Mouse (Mus musculus) limb, embryonic 13.5 days (tissue): ENCODE results near the gene Lpin1. TPM values are rescaled to one million over a fixed set of nuclear protein-coding genes. Genes with fewer than 3 reads are reported as not detected.

Source experiments
- ATAC-seq: fragments of 200-750 bp; cut with Nextera tagmentation; 2 replicates; pipeline ENCODE4 v1.8.0; 2017; ENCODE audit warnings: low read depth, moderate number of reproducible peaks, moderate TSS enrichment; ENCODE audit not compliant: low FRiP score
- H3K27ac ChIP-seq: fragments of 300-500 bp; sonication (generic); 2 replicates; pipeline ENCODE4 v1.5.1; 2015; ENCODE audit warnings: inconsistent platforms, mild to moderate bottlenecking, moderate library complexity
- H3K27me3 ChIP-seq: fragments of 300-500 bp; sonication (generic); 2 replicates; pipeline ENCODE4 v1.6.1; 2015; ENCODE audit warnings: mild to moderate bottlenecking, inconsistent platforms
- H3K36me3 ChIP-seq: fragments of 300-500 bp; sonication (generic); 2 replicates; pipeline ENCODE4 v1.6.1; 2015; ENCODE audit warnings: inconsistent platforms, mild to moderate bottlenecking, moderate library complexity
- H3K4me1 ChIP-seq: fragments of 300-500 bp; sonication (generic); 2 replicates; pipeline ENCODE4 v1.6.1; 2015; ENCODE audit warnings: inconsistent platforms
- H3K4me2 ChIP-seq: fragments of 300-500 bp; sonication (generic); replicated peaks from 2 replicates; pipeline ENCODE4 v1.6.1; 2015; ENCODE audit warnings: inconsistent platforms, mild to moderate bottlenecking, moderate library complexity
- H3K4me3 ChIP-seq: fragments of 300-500 bp; sonication (generic); 2 replicates; pipeline ENCODE4 v1.5.1; 2015; ENCODE audit warnings: moderate library complexity, mild to moderate bottlenecking, inconsistent platforms
- H3K9ac ChIP-seq: fragments of 300-500 bp; sonication (generic); 2 replicates; pipeline ENCODE4 v1.6.1; 2015; ENCODE audit warnings: mild to moderate bottlenecking, inconsistent platforms
- H3K9me3 ChIP-seq: fragments of 300-500 bp; sonication (generic); 2 replicates; pipeline ENCODE4 v1.6.1; 2016; ENCODE audit warnings: inconsistent platforms
- WGBS: fragments of 180-500 bp; shearing (Covaris S2); methylation state at CpG from one replicate; pipeline ENCODE4 v1.1.7; 2015; 5-methylcytosine and 5-hydroxymethylcytosine counted together
- polyA plus RNA-seq: library from polyadenylated mRNA; unstranded; fragments of >200 nt; fragmentation: Nextera tagmentation; extraction: Ambion mirVana; gene quantifications from 2 replicates; pipeline ENCODE4 v1.2.1, GENCODE M21; 2015

Lpin1 gene
- polyA plus RNA-seq, 1 experiment from 2014 or later, result 6.4 TPM

GRCm38 (mm10) chr12:16639078-16639771 is 28.5 kb upstream of the Lpin1 start:
- H3K4me2 ChIP-seq, result no peak overlapping the region
- H3K27me3 ChIP-seq, result no peaks in the 10 kb centered on the region
- no peak overlapping the region for H3K27ac ChIP-seq
- ATAC-seq, result no peak
- 65% methylated on average over 12 of the region's 12 CpGs for WGBS
- H3K4me1 ChIP-seq, result peaks cover 4% of the 10 kb centered on the region; the same call in 1 of the 2 replicates
- no peaks in the 10 kb centered on the region for H3K9me3 ChIP-seq
- no peaks in the 10 kb centered on the region for H3K36me3 ChIP-seq
- no peak overlapping the region for H3K9ac ChIP-seq
- no peak overlapping the region for H3K4me3 ChIP-seq

- Histone ChIP-seq H3K9ac (no peak overlapping the region), H3K36me3 (no peaks in the 10 kb centered on the region), H3K4me2 (no peak overlapping the region), H3K27ac (no peak overlapping the region), H3K4me1 (no peaks in the 10 kb centered on the region), H3K27me3 (no peaks in the 10 kb centered on the region), H3K4me3 (no peak overlapping the region), H3K9me3 (no peaks in the 10 kb centered on the region)
- no peak for ATAC-seq
- 68% methylated on average over 6 of the region's 6 CpGs for WGBS
Observed at GRCm38 (mm10) chr12:16635816-16636215, 25.1 kb upstream of the Lpin1 start.

- no peaks in the 10 kb centered on the region for H3K36me3 ChIP-seq
- H3K4me3 ChIP-seq, result no peak overlapping the region
- H3K27me3 ChIP-seq, result no peaks in the 10 kb centered on the region
- H3K9ac ChIP-seq, result no peak overlapping the region
- no peaks in the 10 kb centered on the region for H3K9me3 ChIP-seq
- no peak overlapping the region for H3K4me2 ChIP-seq
- no peak for ATAC-seq
- WGBS, result 64% methylated on average over 14 of the region's 14 CpGs
- no peak overlapping the region for H3K27ac ChIP-seq
- H3K4me1 ChIP-seq, result no peaks in the 10 kb centered on the region
Observed at GRCm38 (mm10) chr12:16634075-16634813, 23.5 kb upstream of the Lpin1 start.

- Histone ChIP-seq H3K9ac (no peak overlapping the region), H3K27me3 (no peaks in the 10 kb centered on the region), H3K36me3 (no peaks in the 10 kb centered on the region), H3K27ac (no peak overlapping the region), H3K4me1 (no peaks in the 10 kb centered on the region), H3K4me3 (no peak overlapping the region), H3K4me2 (no peak overlapping the region), H3K9me3 (no peaks in the 10 kb centered on the region)
- no peak for ATAC-seq
- 78% methylated on average over 6 of the region's 6 CpGs for WGBS
Observed at GRCm38 (mm10) chr12:16633235-16633634, 22.5 kb upstream of the Lpin1 start.

- H3K27me3 ChIP-seq, result no peaks in the 10 kb centered on the region
- no peaks in the 10 kb centered on the region for H3K4me1 ChIP-seq
- H3K27ac ChIP-seq, result no peak overlapping the region
- H3K36me3 ChIP-seq, result no peaks in the 10 kb centered on the region
- H3K4me2 ChIP-seq, result no peak overlapping the region
- ATAC-seq, result no peak
- 81% methylated on average over 2 of the region's 2 CpGs for WGBS
- no peak overlapping the region for H3K4me3 ChIP-seq
- H3K9me3 ChIP-seq, result no peaks in the 10 kb centered on the region
- no peak overlapping the region for H3K9ac ChIP-seq
Observed at GRCm38 (mm10) chr12:16631423-16631822, 20.7 kb upstream of the Lpin1 start.

- no peak overlapping the region for H3K27ac ChIP-seq
- 82% methylated on average over 1 of the region's 1 CpGs for WGBS
- no peak for ATAC-seq
- H3K27me3 ChIP-seq, result no peaks in the 10 kb centered on the region
- H3K9ac ChIP-seq, result no peak overlapping the region
- no peaks in the 10 kb centered on the region for H3K9me3 ChIP-seq
- no peaks in the 10 kb centered on the region for H3K36me3 ChIP-seq
- H3K4me1 ChIP-seq, result no peaks in the 10 kb centered on the region
- H3K4me3 ChIP-seq, result no peak overlapping the region
- no peak overlapping the region for H3K4me2 ChIP-seq
Observed at GRCm38 (mm10) chr12:16630866-16631185, 20.1 kb upstream of the Lpin1 start.

GRCm38 (mm10) chr12:16630152-16630865 is 19.5 kb upstream of the Lpin1 start:
- 77% methylated on average over 7 of the region's 7 CpGs for WGBS
- no peak overlapping the region for H3K9ac ChIP-seq

GRCm38 (mm10) chr12:16620230-16620629 is 9.5 kb upstream of the Lpin1 start:
- 76% methylated on average over 3 of the region's 3 CpGs for WGBS
- H3K9ac ChIP-seq, result no peak overlapping the region
- H3K4me3 ChIP-seq, result no peak overlapping the region
- H3K27me3 ChIP-seq, result no peaks in the 10 kb centered on the region
- H3K27ac ChIP-seq, result no peak overlapping the region
- no peaks in the 10 kb centered on the region for H3K36me3 ChIP-seq
- H3K4me1 ChIP-seq, result peaks cover 19% of the 10 kb centered on the region
- H3K9me3 ChIP-seq, result no peaks in the 10 kb centered on the region
- H3K4me2 ChIP-seq, result no peak overlapping the region
- no peak for ATAC-seq

More at GRCm38 (mm10) chr12:16630152-16630865, 19.5 kb upstream of the Lpin1 start:
- no peaks in the 10 kb centered on the region for H3K27me3 ChIP-seq
- no peaks in the 10 kb centered on the region for H3K36me3 ChIP-seq
- no peak overlapping the region for H3K4me2 ChIP-seq
- no peak for ATAC-seq
- no peaks in the 10 kb centered on the region for H3K9me3 ChIP-seq
- H3K4me1 ChIP-seq, result no peaks in the 10 kb centered on the region
- no peak overlapping the region for H3K27ac ChIP-seq
- no peak overlapping the region for H3K4me3 ChIP-seq

- H3K9me3 ChIP-seq, result no peaks in the 10 kb centered on the region
- H3K36me3 ChIP-seq, result no peaks in the 10 kb centered on the region
- H3K9ac ChIP-seq, result no peak overlapping the region
- H3K27me3 ChIP-seq, result no peaks in the 10 kb centered on the region
- H3K4me1 ChIP-seq, result peaks cover 19% of the 10 kb centered on the region
- ATAC-seq, result no peak
- WGBS, result 77% methylated on average over 6 of the region's 6 CpGs
- no peak overlapping the region for H3K4me2 ChIP-seq
- no peak overlapping the region for H3K4me3 ChIP-seq
- no peak overlapping the region for H3K27ac ChIP-seq
Observed at GRCm38 (mm10) chr12:16619453-16619852, 8.7 kb upstream of the Lpin1 start.

GRCm38 (mm10) chr12:16618512-16619274 is 7.9 kb upstream of the Lpin1 start:
- H3K4me3 ChIP-seq, result no peak overlapping the region
- no peaks in the 10 kb centered on the region for H3K9me3 ChIP-seq
- 30% methylated on average over 12 of the region's 12 CpGs for WGBS
- no peak overlapping the region for H3K9ac ChIP-seq
- H3K27me3 ChIP-seq, result no peaks in the 10 kb centered on the region
- no peak overlapping the region for H3K27ac ChIP-seq
- 0 out of 2 replicates have a peak overlapping the region, but pooled peaks have one; percentile 7 for H3K4me2 ChIP-seq
- H3K36me3 ChIP-seq, result no peaks in the 10 kb centered on the region
- H3K4me1 ChIP-seq, result peaks cover 19% of the 10 kb centered on the region
- peak; percentile 88 for ATAC-seq

GRCm38 (mm10) chr12:16615738-16616137 is 5.0 kb upstream of the Lpin1 start:
- Histone ChIP-seq H3K27ac (no peak overlapping the region), H3K4me3 (no peak overlapping the region), H3K36me3 (no peaks in the 10 kb centered on the region), H3K27me3 (no peaks in the 10 kb centered on the region), H3K9me3 (no peaks in the 10 kb centered on the region), H3K9ac (no peak overlapping the region), H3K4me1 (peaks cover 19% of the 10 kb centered on the region), H3K4me2 (no peak overlapping the region)
- WGBS, result 81% methylated on average over 2 of the region's 2 CpGs
- no peak for ATAC-seq

- H3K27me3 ChIP-seq, result no peaks in the 10 kb centered on the region
- no peak overlapping the region for H3K9ac ChIP-seq
- peaks cover 15% of the 10 kb centered on the region for H3K4me1 ChIP-seq
- H3K9me3 ChIP-seq, result peaks cover 6% of the 10 kb centered on the region; the same call in 1 of the 2 replicates
- H3K4me2 ChIP-seq, result no peak overlapping the region
- WGBS, result 64% methylated on average over 3 of the region's 3 CpGs
- ATAC-seq, result no peak
- no peaks in the 10 kb centered on the region for H3K36me3 ChIP-seq
- H3K4me3 ChIP-seq, result no peak overlapping the region
- no peak overlapping the region for H3K27ac ChIP-seq
Observed at GRCm38 (mm10) chr12:16614556-16614955, 3.8 kb upstream of the Lpin1 start.
